Mouse (Mus musculus) hindbrain, embryonic 11.5 days (tissue): ENCODE data around the gene 1110017D15Rik. TPM values are rescaled to one million over a fixed set of nuclear protein-coding genes. Genes with fewer than 3 reads are reported as not detected.

Experiments
- ATAC-seq: fragments of 200-750 bp; cut with Nextera tagmentation; 2 replicates; pipeline ENCODE4 v1.8.0; 2017; ENCODE audit warnings: mild to moderate bottlenecking, moderate TSS enrichment, moderate library complexity; ENCODE audit not compliant: low FRiP score
- DNase-seq: peaks from one replicate; pipeline ENCODE4 v3.0.0-alpha.2; 2015; ENCODE audit warnings: low spot score
- H3K27ac ChIP-seq: fragments of 300-500 bp; sonication (generic); 2 replicates; pipeline ENCODE4 v1.5.1; 2014; ENCODE audit warnings: mild to moderate bottlenecking, low read depth, low read length
- H3K27me3 ChIP-seq: fragments of 300-500 bp; sonication (generic); 2 replicates; pipeline ENCODE4 v1.6.1; 2014; ENCODE audit warnings: mild to moderate bottlenecking, low read length, moderate library complexity, mixed read lengths; ENCODE audit not compliant: control insufficient read depth, insufficient read depth
- H3K36me3 ChIP-seq: fragments of 300-500 bp; sonication (generic); 2 replicates; pipeline ENCODE4 v1.6.1; 2014; ENCODE audit warnings: mild to moderate bottlenecking, low read length, moderate library complexity, mixed read lengths; ENCODE audit not compliant: control insufficient read depth, insufficient read depth
- H3K4me1 ChIP-seq: fragments of 300-500 bp; sonication (generic); replicated peaks from 2 replicates; pipeline ENCODE4 v1.6.1; 2014; ENCODE audit warnings: low read length, mixed read lengths; ENCODE audit not compliant: control insufficient read depth, insufficient read depth
- H3K4me2 ChIP-seq: fragments of 300-500 bp; sonication (generic); replicated peaks from 2 replicates; pipeline ENCODE4 v1.6.1; 2014; ENCODE audit warnings: mild to moderate bottlenecking, low read depth, low read length
- H3K4me3 ChIP-seq: fragments of 300-500 bp; sonication (generic); 2 replicates; pipeline ENCODE4 v1.5.1; 2014; ENCODE audit warnings: low read depth, low read length
- H3K9ac ChIP-seq: fragments of 300-500 bp; sonication (generic); 2 replicates; pipeline ENCODE4 v1.6.1; 2014; ENCODE audit warnings: low read depth, low read length
- H3K9me3 ChIP-seq: fragments of 300-500 bp; sonication (generic); 2 replicates; pipeline ENCODE4 v1.6.1; 2016; ENCODE audit warnings: low read length; ENCODE audit not compliant: control insufficient read depth
- WGBS: fragments of 180-500 bp; shearing (Covaris S2); extraction: QIAGEN DNeasy Blood & Tissue Kit; methylation state at CpG from one replicate; pipeline ENCODE4 v1.1.7; 2014; 5-methylcytosine and 5-hydroxymethylcytosine counted together
- polyA plus RNA-seq: library from polyadenylated mRNA; unstranded; fragments of >200 nt; fragmentation: Nextera tagmentation; extraction: Ambion mirVana; gene quantifications from 2 replicates; pipeline ENCODE4 v1.2.1, GENCODE M21; 2014

Gene 1110017D15Rik
- polyA plus RNA-seq, 1 experiment from 2014 or later: 14.3 TPM

DNA sequence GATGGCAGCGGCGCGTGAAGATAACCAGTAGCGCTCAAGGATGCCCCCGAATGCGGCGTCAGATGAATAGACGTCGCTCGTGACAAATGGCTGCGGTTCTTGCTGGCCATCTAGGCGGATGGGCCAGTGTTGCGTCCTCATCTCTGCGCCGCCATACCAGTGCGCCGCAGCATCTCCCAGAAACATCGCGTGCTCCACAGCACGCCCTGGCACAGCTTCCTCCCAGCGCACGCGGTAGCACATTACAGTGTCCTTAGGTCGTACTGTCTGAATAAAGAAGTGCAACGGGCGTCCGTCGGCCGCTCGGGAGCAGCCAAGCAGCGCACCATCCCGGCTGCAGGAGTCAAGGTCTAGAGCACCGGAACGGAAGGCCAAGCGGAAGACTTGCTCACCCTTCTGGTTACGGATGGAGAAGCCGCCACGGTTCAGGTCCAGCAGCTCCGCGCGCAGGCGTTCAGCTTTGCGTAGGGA is 18.2 kb downstream of the 1110017D15Rik start:
- peak overlapping the region; percentile 17; the same call in 1 of the 2 replicates for H3K9ac ChIP-seq
- WGBS: 1% methylated on average over 43 of the region's 43 CpGs

GRCm38 (mm10) chr4:41497995-41498845 is 18.9 kb downstream of the 1110017D15Rik start:
- WGBS: 6% methylated on average over 72 of the region's 72 CpGs

More for the DNA sequence above, 18.2 kb downstream of the 1110017D15Rik start:
- peaks cover 10% of the 10 kb centered on the region for H3K4me1 ChIP-seq
- ATAC-seq: no peak
- H3K4me3 ChIP-seq: peak overlapping the region; percentile 32
- no peak for DNase-seq
- H3K36me3 ChIP-seq: no peaks in the 10 kb centered on the region
- peak overlapping the region; percentile 57 for H3K4me2 ChIP-seq
- H3K27me3 ChIP-seq: peaks cover 56% of the 10 kb centered on the region
- H3K9me3 ChIP-seq: no peaks in the 10 kb centered on the region
- no peak overlapping the region for H3K27ac ChIP-seq

DNA sequence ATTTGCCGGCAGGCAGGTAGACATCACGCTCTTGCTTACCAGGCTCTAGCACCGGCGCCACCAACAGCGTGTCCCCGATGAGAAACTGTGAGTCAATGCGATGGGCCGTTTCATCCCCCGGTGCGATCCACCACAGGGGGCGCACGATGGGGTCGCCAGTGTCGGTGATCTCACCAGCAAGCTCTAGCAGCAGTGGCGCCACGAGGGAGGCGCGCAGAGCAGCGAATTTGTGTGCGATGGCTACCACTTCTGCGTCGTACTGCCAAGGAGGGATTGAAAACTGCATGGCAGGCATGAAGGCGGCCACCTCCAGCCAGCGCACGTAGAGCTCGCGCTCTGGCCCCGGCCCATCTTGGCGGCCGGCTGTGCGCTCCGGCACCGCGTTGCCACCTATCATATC is 19.6 kb downstream of the 1110017D15Rik start:
- Histone ChIP-seq H3K36me3 (no peaks in the 10 kb centered on the region), H3K4me1 (peaks cover 10% of the 10 kb centered on the region), H3K4me2 (peak overlapping the region; percentile 57), H3K9me3 (no peaks in the 10 kb centered on the region), H3K4me3 (peak overlapping the region; percentile 32), H3K9ac (0 out of 2 replicates have a peak overlapping the region, but pooled peaks have one; percentile 27), H3K27ac (no peak overlapping the region), H3K27me3 (peaks cover 56% of the 10 kb centered on the region)
- WGBS: 2% methylated on average over 34 of the region's 34 CpGs
- DNase-seq (peak; percentile 80), ATAC-seq (peak; percentile 47; the same call in 1 of the 2 replicates)

More at GRCm38 (mm10) chr4:41497995-41498845, 18.9 kb downstream of the 1110017D15Rik start:
- no peaks in the 10 kb centered on the region for H3K9me3 ChIP-seq
- peak; percentile 47; the same call in 1 of the 2 replicates for ATAC-seq
- peak overlapping the region; percentile 57 for H3K4me2 ChIP-seq
- peak; percentile 65 for DNase-seq
- peak overlapping the region; percentile 32 for H3K4me3 ChIP-seq
- H3K9ac ChIP-seq: peak overlapping the region; percentile 27; the same call in 1 of the 2 replicates
- no peaks in the 10 kb centered on the region for H3K36me3 ChIP-seq
- H3K4me1 ChIP-seq: peaks cover 10% of the 10 kb centered on the region
- H3K27me3 ChIP-seq: peaks cover 56% of the 10 kb centered on the region
- H3K27ac ChIP-seq: no peak overlapping the region

DNA sequence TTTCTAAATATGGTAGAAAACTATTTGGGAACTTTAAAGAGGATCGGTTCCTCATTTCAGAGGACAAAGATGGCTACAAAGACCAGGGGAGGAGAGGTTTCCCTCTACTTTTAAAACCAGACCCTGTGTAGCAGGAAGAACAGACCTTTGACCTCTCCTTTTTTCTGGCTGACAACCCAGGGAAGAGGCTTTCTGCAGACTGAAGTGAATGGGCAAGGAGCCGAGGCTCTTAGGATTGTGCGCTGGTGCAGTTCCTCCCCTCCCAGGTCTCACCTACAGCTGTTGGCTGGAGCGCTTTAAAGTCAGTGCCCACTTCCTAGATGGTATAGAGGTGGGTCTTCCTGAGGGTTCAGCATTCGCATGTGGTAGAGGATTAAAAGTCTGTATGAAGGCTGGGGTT is 20.1 kb downstream of the 1110017D15Rik start:
- H3K36me3 ChIP-seq: no peaks in the 10 kb centered on the region
- H3K9me3 ChIP-seq: no peaks in the 10 kb centered on the region
- no peak overlapping the region for H3K9ac ChIP-seq
- no peak overlapping the region for H3K4me2 ChIP-seq
- DNase-seq: no peak
- ATAC-seq: no peak
- no peak overlapping the region for H3K4me3 ChIP-seq
- peaks cover 10% of the 10 kb centered on the region for H3K4me1 ChIP-seq
- 33% methylated on average over 5 of the region's 5 CpGs for WGBS
- H3K27ac ChIP-seq: no peak overlapping the region
- H3K27me3 ChIP-seq: peaks cover 53% of the 10 kb centered on the region

DNA sequence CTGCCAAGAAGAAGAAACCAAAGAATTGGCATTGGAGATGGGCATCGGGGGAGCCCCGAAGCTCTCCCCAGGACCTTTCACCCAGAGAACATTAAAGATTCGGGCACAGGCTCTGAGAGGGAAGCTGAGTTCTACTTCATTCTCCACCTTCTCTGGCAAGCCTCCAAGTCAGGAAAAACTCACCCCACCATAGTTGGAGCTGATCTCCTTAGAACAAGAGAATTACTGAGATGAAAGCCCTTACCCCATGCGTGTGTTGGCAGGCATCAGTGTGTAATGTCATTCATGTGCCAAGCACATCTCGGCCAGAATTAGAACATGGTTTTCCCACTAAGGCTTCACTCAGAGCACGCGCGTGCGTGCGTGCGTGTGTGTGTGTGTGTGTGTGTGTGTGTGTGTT is 21.3 kb downstream of the 1110017D15Rik start:
- H3K9me3 ChIP-seq: no peaks in the 10 kb centered on the region
- no peak overlapping the region for H3K4me2 ChIP-seq
- 93% methylated on average over 11 of the region's 11 CpGs for WGBS
- peaks cover 43% of the 10 kb centered on the region for H3K27me3 ChIP-seq
- no peak overlapping the region for H3K4me3 ChIP-seq
- H3K27ac ChIP-seq: no peak overlapping the region
- H3K4me1 ChIP-seq: peaks cover 10% of the 10 kb centered on the region
- DNase-seq (no peak), ATAC-seq (no peak)
- H3K9ac ChIP-seq: no peak overlapping the region
- no peaks in the 10 kb centered on the region for H3K36me3 ChIP-seq

- Histone ChIP-seq H3K4me1 (peaks cover 10% of the 10 kb centered on the region), H3K9ac (no peak overlapping the region), H3K36me3 (no peaks in the 10 kb centered on the region), H3K27ac (no peak overlapping the region), H3K9me3 (no peaks in the 10 kb centered on the region), H3K27me3 (peaks cover 35% of the 10 kb centered on the region), H3K4me2 (no peak overlapping the region), H3K4me3 (no peak overlapping the region)
- ATAC-seq: no peak
- no peak for DNase-seq
- 87% methylated on average over 4 of the region's 4 CpGs for WGBS
Measured at GRCm38 (mm10) chr4:41495076-41495475, 22.1 kb downstream of the 1110017D15Rik start.

- peaks cover 10% of the 10 kb centered on the region for H3K4me1 ChIP-seq
- no peak for DNase-seq
- no peak for ATAC-seq
- peaks cover 28% of the 10 kb centered on the region for H3K27me3 ChIP-seq
- H3K36me3 ChIP-seq: no peaks in the 10 kb centered on the region
- no peak overlapping the region for H3K27ac ChIP-seq
- H3K4me2 ChIP-seq: no peak overlapping the region
- H3K4me3 ChIP-seq: no peak overlapping the region
- no peak overlapping the region for H3K9ac ChIP-seq
- no peaks in the 10 kb centered on the region for H3K9me3 ChIP-seq
- WGBS: 39% methylated on average over 3 of the region's 3 CpGs
Measured at GRCm38 (mm10) chr4:41494378-41494777, 22.8 kb downstream of the 1110017D15Rik start.

DNA sequence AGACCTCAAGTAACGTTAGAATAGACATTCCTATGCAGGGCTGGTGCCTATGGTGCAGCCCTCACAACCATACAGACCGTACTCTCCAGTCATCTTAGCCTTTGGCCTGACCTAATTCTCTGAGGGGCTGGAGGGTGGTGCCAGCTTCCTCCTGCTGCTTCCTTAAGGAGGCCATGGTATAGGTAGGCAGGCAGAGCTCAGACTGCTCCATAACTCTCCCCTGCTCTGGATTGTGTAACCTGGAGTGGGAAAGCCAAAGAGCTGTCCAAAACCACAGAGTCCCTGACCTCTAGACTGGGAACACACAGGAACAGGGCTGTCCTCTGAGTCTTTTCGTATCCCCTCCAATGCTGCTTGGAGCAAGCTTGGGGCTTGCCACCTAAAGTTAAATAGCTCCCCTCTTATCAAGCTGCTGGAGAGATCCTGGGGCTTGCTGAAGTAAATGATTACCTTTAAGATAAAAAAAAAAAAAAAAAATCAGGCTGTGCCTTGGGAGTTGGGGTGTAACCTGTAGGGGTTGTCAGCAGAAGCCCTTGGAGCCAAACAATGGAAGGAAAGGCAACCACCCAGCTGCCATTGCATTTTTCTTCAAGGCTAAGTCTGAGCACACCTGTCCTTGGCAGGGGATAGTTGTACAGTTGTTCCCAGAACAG is 23.5 kb downstream of the 1110017D15Rik start:
- no peaks in the 10 kb centered on the region for H3K36me3 ChIP-seq
- H3K27ac ChIP-seq: no peak overlapping the region
- WGBS: 77% methylated on average over 3 of the region's 3 CpGs
- DNase-seq (no peak), ATAC-seq (no peak)
- H3K9me3 ChIP-seq: no peaks in the 10 kb centered on the region
- peaks cover 21% of the 10 kb centered on the region for H3K27me3 ChIP-seq
- H3K9ac ChIP-seq: no peak overlapping the region
- peaks cover 7% of the 10 kb centered on the region for H3K4me1 ChIP-seq
- no peak overlapping the region for H3K4me2 ChIP-seq
- H3K4me3 ChIP-seq: no peak overlapping the region
